Mouse (Mus musculus): ENCODE results near the gene Acsf3.

Gene Acsf3

GRCm38 (mm10) chr8:122850641-122851240 is 75.5 kb downstream of the Acsf3 start:
- no peak for ATAC-seq (ENCODE audit: low TSS enrichment)

DNA sequence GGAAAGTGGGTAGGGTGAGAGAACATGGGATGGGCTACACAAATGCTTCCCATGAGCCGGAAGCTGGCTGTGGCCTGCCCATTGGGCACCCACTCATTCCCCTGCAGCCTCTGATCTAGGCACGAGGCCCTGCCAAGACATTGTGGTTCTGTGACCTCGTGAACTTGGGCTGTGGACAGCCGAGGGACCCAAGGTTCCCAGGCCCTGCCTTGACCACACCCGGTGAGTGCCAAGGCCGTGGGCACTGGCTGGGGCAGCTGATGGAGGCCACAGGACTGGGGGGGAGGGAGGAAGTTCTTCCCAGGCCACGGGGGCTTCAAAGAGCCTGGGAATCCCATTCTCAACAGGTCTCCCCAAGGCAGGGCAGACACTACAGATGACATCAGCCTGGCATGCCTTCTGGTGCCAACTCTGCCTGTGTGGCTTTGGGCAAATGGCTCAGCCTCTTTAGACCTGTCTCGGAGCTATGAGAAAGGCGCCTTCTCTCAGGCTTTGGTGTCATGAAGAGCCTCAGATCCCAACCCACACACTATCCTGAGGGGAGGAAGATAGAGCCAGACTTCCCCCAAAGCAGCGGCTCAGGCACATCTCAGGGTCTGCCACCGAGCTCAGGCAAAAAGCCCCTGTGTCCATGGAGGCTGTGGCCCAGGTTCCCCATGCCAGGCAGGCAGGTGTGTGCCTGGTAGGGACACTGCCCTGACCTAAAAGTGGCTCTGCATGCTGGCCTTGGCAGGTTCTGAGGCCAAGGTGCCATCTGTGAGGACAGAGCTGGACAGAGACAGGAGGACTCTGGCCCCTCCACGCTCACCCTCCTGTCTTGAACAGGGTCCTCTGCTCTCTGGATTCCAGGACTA is 76.6 kb downstream of the Acsf3 start:
- no peak for ATAC-seq (ENCODE audit: low TSS enrichment)

GRCm38 (mm10) chr8:122852546-122852905 is 77.2 kb downstream of the Acsf3 start:
- ATAC-seq (ENCODE audit: low TSS enrichment), result no peak

DNA sequence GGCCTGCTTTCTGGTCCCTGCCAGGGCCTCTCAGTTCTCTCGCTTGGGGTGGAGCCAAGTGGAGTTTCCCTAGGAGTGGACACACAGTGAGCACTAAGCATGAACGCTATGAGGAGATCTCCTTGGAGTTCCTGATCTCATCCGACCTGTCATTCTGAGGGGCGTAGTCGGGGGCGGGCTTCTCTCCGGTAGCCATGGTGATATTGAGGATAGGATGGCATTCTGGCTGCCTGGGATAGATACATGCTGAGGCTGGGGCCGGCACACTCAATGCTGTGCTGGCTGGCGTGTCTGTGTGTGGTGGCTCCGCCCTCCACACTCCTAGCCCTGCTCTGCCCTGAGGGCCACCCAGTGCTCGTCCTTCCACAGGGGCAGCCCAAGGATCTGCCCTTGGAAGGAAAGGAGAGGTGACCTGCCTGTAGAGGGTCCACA is 78.1 kb downstream of the Acsf3 start:
- no peak for ATAC-seq (ENCODE audit: low TSS enrichment)

DNA sequence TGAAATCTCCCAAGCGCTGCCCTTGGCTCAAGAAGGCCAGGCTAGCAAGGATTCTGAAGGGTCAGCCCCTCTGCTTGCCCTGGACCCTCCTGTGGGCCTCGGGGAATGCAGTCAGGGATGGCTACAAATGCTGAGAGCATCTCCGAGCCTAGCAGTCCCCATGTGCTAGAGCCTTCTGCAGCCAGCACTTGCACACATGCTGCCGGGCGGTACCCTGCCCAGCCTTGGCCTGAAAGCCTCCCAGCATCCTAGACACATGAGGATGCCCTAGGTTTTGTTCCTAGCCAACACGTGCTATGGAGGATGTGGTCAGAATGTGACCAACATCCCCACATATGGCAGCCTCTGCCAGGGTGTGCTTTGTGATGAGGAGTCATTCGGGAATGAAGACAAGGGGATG is 79.1 kb downstream of the Acsf3 start:
- no peak for ATAC-seq (ENCODE audit: low TSS enrichment)

- no peak for ATAC-seq (ENCODE audit: low TSS enrichment)
These were observed 79.8 kb downstream of the Acsf3 start for GRCm38 (mm10) chr8:122855123-122855522.

DNA sequence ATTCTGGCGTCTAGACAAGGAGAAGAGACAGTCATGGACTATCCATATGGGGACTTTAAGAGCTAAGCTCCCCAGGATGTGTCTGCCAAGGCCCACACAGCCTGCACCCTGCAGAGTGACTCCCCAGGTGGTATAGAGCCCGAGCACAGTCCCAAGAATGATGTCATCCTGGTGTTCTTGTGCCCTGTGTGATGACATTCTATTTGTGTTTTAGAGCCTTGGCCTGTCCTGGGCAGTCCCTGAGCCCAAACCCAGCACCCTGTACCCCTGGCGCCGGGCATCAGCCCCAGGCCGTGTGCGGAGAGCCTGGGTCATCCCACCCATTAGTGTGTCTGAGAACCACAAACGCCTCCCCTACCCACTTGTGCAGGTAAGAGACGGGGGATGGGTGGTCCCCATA is 81.0 kb downstream of the Acsf3 start:
- no peak for ATAC-seq (ENCODE audit: low TSS enrichment)

- no peak for ATAC-seq (ENCODE audit: low TSS enrichment)
These were observed 84.6 kb downstream of the Acsf3 start for GRCm38 (mm10) chr8:122859843-122860242.

GRCm38 (mm10) chr8:122864719-122865129 is 89.4 kb downstream of the Acsf3 start:
- ATAC-seq (ENCODE audit: low TSS enrichment), result no peak

DNA sequence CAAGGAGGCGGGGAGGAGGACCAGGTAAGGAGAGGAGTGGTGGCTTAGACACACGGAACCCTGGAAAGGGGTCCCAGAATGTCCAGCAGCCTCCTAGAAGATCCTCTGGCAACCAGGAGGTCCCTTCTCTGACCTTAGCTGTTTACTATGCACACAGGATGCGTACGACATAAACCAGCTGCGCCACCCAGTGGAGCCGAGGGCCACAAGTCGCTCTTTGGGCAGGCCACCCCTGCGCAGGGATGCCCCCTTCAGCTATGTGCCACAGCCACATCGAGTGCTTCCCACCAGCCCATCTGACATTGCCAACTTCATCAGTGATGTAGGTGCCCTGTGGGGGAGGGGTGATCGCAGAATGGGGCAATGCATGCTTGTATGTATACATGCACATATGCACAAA is 90.2 kb downstream of the Acsf3 start:
- ATAC-seq (ENCODE audit: low TSS enrichment), result no peak

- ATAC-seq (ENCODE audit: low TSS enrichment), result no peak
These were observed 90.9 kb downstream of the Acsf3 start for GRCm38 (mm10) chr8:122866231-122866630.

Data from frontal cortex, adult (tissue).